Mouse (Mus musculus) cerebellum, adult 9-11 months (tissue): Measurements from ENCODE around the gene Msi2.
A peak's percentile ranks its signal among the peaks of the same experiment; 100 is the strongest.

Experiments
- DNase-seq: peaks from one replicate; pipeline ENCODE4 v3.0.0; 2022

The Msi2 gene

DNA sequence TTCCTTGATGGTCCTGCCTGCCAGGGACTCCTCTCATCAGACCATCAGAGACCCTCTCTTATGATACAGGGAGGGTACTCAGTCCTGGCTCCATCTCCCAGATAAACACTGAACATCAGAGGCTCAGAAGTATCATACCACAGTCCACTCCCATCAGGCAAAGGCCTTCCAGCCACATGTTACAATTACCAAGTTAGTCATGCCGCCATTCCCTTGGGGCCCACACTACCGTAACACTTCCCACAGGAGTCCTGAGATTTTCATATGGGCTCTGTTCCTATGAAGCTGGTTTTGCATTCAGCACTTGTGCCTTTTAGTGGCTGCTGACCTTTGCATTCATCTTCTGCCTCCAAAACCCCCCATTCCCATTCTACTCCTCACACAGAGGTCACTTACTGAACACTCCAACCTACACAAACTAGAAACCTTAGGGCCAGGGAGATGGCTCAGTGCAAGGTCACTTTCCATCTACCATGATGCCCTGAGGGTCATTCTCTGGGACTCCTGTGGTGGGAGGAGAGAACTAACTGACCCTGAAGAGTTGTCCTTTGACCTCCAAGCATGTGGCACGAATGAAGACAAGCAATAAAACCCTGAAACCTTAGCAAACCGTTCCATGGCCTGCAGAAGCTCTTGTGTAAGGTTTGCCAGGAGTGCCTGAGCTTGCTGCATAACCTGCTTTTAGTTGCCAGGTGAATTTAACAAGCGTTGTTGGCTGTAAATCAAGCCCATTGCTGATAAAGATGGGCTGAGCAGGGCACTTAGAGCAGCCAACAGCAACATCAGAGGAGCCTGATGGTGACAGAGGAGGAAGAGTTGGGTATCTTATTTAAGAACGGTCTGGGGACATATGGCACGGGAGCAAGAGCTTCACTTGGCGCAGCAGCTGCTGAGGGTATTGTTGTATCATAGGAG lies 323.0 kb downstream of the Msi2 start:
- no peak for DNase-seq

- DNase-seq, result no peak
Observed at GRCm38 (mm10) chr11:88394341-88395075, 323.8 kb downstream of the Msi2 start.

DNA sequence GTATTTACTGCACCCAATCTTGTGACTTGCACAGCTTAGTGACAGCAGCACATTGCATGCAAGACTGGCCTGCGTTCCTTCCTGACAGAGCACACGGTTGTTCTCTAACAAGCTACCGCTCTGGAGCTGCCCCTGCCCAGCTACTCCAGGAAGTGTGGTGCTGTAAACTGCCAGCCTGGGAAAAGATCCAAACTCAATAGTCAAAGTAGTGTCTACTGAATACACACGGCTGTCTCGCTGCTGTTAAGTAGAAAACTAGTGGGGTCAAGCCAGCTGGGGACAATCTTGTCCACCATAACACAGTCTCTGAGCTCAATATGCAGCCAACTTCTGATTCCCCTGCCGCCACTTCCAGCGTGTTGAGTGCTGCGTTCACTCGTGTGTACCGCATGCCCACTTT lies 325.6 kb downstream of the Msi2 start:
- no peak for DNase-seq

DNA sequence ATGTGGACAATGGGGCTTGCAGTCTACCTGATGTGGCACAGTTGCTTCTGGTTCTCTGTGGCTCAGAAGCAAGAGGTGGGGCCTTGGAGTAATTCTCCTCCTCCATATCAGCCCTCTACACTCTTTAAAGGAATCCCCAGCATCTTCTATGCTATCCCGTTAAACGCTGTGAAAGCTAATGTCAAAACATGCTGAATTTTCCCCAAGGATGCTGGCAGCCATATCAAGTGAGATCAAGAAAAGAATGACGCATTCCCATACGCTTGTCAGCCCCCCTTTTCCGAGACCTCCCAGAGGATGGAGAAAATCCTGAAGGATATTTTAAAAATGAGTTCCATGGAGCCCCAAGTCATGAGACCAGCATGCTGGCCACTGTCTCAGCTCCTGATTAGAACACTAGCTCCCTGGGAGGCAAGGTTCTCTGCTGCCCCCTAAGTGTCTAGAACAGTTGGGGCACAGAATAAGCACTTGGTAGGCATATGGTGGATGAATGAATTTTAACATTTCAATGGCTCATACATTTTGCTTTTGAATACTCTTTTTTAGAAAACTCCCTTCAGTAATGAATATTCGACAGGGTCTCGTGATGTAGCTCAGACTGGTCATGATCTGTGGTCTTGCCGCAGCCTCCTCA lies 327.0 kb downstream of the Msi2 start:
- DNase-seq, result no peak

GRCm38 (mm10) chr11:88389530-88389929 lies 328.8 kb downstream of the Msi2 start:
- DNase-seq, result no peak

- no peak for DNase-seq
Observed at GRCm38 (mm10) chr11:88386916-88387315, 331.4 kb downstream of the Msi2 start.

GRCm38 (mm10) chr11:88382449-88382848 lies 335.9 kb downstream of the Msi2 start:
- no peak for DNase-seq

DNA sequence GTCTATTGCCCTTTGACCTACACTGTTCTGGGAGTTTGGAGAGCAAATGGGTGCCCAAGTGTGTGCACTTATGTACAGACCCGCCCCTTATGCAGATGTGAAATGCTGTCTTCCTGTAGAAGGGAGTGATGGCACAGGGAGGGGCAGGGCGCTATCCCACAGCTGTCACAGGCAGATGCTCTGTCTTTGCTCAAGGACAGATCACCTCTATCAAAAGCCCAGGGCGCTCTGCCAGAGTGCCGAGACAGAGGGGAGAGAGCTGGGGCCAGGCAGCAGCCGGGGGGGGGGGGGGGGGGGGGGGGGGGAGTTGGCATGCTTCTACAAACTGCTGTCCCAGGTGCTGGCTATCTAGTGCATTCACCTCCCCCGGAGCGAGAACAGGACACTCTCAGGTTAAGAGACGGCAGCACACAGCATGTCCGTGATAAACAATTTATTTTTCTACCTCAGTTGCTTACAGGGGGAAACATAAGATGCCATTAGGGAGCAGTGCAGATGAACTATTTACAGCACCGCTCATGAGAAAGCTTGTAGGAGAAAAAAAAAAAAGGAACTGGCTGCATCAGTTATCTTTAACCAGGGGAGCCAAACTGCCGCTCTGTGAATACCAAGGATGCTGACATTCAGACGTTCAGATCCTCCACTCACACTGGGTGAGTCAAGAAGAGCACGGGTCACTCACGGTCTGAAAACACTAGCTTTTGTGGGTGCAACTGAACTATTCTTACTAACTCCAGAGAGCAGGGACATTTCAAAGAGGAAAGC lies 337.0 kb downstream of the Msi2 start:
- DNase-seq, result no peak

- no peak for DNase-seq
Observed at GRCm38 (mm10) chr11:88379635-88380034, 338.7 kb downstream of the Msi2 start.

DNA sequence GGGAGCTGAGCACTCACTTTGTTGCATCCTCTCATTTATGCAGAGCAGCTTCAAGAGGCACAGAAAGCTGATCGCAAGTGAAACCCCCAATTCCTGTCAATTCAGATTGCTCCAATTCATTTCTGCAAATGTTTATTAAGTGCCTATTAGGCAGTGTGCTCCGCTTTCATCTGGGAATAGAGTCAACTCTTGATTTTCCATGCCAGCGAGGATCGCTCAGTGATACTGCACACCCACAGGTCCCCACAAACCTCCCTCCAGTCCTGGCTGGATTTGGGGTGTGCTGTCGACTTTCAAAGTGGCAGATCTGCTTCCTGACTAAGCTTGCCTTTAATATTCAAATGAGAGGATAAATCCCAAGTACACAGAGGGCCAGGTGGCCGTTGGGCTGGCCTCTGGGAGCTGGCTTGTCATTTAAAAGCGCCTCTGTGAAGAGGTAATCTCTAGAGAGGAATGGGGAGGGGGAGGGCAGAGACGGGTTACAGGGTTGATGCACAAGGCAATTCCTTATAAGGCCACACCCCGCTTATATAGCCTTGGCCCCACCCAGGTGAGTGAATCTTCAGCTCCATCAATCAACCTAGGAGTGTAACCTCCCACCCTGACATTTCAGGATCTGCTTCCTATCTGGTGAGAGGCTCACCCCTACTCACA lies 339.5 kb downstream of the Msi2 start:
- DNase-seq, result no peak

DNA sequence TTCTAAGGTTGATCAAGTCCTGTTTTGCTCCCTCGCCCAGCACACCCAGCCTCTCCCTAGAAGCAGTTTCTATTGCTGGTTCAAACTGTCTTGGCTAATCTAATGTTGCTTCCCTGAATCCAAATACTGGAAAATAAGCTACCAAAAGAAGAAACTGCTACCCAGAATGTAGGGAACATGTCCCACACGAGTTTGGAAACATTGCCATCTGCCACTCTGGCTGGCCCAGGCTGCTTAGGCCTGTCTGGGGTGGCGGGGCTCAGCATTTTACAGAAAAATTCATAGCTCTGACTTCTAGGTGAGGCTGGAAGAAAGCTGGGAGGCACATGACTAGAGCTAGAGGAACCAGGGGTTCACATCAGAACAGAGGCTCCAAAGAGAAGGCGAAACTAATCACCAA lies 345.7 kb downstream of the Msi2 start:
- no peak for DNase-seq

- DNase-seq, result no peak
Observed at GRCm38 (mm10) chr11:88369898-88370297, 348.4 kb downstream of the Msi2 start.

GRCm38 (mm10) chr11:88367501-88367900 lies 350.8 kb downstream of the Msi2 start:
- no peak for DNase-seq

GRCm38 (mm10) chr11:88365914-88366540 lies 352.3 kb downstream of the Msi2 start:
- DNase-seq, result no peak

DNA sequence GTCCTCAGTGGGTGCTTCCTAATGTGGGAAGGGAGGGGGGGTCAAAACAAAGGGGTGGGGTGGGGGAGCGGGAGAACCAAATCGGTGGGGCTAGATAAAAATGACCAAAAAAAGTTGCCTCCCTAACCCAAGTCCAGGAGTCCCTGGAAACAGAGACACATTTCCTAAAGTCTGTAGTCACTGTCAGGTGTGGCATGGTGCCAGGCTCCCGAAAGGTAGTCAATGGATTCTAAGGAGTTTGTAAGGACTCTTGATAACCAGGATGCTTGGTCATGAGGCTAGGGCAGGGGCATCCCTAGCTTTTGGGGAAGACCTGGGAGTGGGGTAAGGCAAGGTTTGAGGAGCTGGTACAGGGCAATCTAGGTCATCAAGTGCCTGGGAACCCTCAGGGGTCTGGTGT lies 354.1 kb downstream of the Msi2 start:
- no peak for DNase-seq

DNA sequence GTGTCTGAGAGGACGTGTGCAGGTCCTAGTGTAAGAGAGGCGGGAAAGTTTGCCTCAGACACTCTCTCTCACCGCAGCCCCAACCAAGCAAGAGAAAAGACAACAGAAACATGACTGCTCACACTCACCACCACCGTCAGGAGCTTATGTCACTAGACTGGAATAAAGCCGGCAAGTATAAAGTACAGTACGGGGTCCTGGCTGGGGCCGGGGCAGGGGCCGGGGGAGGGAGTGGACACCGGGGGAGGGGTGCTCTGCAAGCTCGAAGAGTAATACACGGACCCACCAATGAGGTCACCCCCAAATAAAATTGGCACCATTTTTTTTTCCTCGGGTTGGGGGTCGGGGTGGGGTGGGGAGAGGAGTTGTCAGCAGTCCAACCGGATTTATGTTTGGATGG lies 354.8 kb downstream of the Msi2 start:
- DNase-seq, result no peak

DNA sequence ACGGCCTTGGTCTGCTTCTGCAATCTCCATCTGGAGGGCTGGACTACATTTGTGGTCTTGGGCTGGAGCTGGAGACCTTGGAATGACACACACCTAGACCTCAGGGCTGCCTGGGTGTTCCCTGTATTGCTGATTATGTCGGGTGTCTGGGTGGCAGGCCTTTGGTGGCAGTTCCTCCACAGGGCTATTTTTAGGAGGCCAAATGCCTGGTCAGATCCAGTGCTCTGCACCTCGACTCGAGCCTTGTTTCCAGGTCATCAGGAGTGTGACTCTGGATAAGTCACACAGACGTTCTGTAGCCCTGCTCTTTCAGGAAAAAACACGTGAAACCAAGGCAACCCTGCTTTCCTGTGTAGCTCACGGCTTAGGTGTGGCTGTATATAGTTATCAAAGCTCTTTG lies 358.6 kb downstream of the Msi2 start:
- no peak for DNase-seq

DNA sequence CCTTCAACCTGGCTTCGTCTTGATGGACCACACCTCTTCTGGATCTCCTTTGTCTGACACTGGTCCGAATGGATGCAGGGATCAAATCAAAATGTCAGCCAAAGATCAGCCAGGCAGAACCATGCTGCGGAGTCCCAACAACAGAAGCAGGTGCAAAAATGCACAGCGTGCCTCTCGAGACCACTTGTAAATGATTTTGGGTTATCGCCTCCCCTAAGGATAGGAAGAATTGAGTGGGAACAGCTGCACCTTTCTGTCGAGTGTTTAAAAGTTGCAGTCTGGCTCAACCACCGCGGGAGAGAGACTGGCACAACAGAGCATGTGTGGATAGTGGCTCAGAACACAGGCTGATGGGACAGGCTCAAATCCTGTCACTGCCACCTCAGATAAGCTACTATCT lies 361.0 kb downstream of the Msi2 start:
- no peak for DNase-seq

DNA sequence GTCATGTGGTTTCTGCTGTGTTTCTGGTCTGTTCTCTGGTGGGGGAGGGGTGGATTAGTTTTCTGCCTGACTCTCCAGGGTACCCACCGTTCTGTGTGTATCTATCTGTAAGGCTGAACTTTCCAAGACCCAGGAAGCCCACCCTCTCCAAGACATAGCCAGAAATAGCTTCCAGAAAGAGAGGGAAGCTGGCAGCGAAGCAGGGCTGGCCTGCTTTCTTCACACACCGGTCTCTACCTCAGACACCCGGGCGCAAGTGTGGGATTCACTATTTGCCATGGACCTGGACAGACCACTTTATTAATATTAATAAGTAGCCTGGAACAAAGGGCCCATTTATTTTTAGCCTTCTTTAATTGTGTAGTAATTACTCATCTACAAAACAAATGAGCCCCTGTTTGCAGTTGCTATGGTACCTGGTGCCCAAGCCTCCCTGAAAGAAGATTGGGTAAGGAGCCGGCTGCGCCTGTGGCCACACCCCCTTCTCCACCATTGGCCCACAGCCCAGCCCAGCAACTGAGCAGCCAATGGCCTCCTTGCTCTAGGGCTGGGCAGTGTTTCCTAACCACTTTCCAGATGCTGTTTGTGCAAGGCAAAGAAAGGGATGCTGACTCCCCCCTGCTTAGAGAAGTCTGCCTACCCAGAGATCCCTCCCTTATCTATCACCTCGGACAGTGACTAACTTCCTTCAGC lies 361.6 kb downstream of the Msi2 start:
- DNase-seq, result peak; percentile 48

GRCm38 (mm10) chr11:88356016-88356415 lies 362.3 kb downstream of the Msi2 start:
- no peak for DNase-seq

GRCm38 (mm10) chr11:88354771-88355170 lies 363.5 kb downstream of the Msi2 start:
- no peak for DNase-seq
